Mouse (Mus musculus) kidney, adult 18-20 months (tissue): ENCODE data around the gene Abr.
A peak's percentile ranks its signal among the peaks of the same experiment; 100 is the strongest.

Source experiments
- DNase-seq: peaks from one replicate; pipeline ENCODE4 v3.0.0; 2021

The Abr gene

GRCm38 (mm10) chr11:76489407-76489806 lies 132.7 kb downstream of the Abr start:
- DNase-seq: peak; percentile 21

GRCm38 (mm10) chr11:76487024-76487423 lies 135.1 kb downstream of the Abr start:
- no peak for DNase-seq

- DNase-seq: no peak
Measured at GRCm38 (mm10) chr11:76484033-76484432, 138.1 kb downstream of the Abr start.

GRCm38 (mm10) chr11:76483171-76483727 lies 138.9 kb downstream of the Abr start:
- no peak for DNase-seq

- DNase-seq: no peak
Measured at GRCm38 (mm10) chr11:76482697-76483096, 139.4 kb downstream of the Abr start.

GRCm38 (mm10) chr11:76482183-76482582 lies 139.9 kb downstream of the Abr start:
- DNase-seq: no peak

- DNase-seq: peak; percentile 13
Measured at GRCm38 (mm10) chr11:76479729-76480128, 142.4 kb downstream of the Abr start.

GRCm38 (mm10) chr11:76478676-76479655 lies 143.1 kb downstream of the Abr start:
- peak; percentile 56 for DNase-seq

GRCm38 (mm10) chr11:76477095-76477525 lies 145.0 kb downstream of the Abr start:
- peak; percentile 55 for DNase-seq

- DNase-seq: no peak
Measured at GRCm38 (mm10) chr11:76476376-76477094, 145.6 kb downstream of the Abr start.

- DNase-seq: no peak
Measured at GRCm38 (mm10) chr11:76472617-76473016, 149.5 kb downstream of the Abr start.

GRCm38 (mm10) chr11:76469311-76469998 lies 152.7 kb downstream of the Abr start:
- DNase-seq: no peak

GRCm38 (mm10) chr11:76468347-76468746 lies 153.8 kb downstream of the Abr start:
- no peak for DNase-seq

GRCm38 (mm10) chr11:76467487-76468005 lies 154.6 kb downstream of the Abr start:
- no peak for DNase-seq

- DNase-seq: no peak
Measured at GRCm38 (mm10) chr11:76467073-76467472, 155.0 kb downstream of the Abr start.

GRCm38 (mm10) chr11:76465879-76466278 lies 156.2 kb downstream of the Abr start:
- no peak for DNase-seq

- DNase-seq: no peak
Measured at GRCm38 (mm10) chr11:76461696-76462095, 160.4 kb downstream of the Abr start.

GRCm38 (mm10) chr11:76461201-76461600 lies 160.9 kb downstream of the Abr start:
- DNase-seq: no peak

- DNase-seq: no peak
Measured at GRCm38 (mm10) chr11:76459489-76459888, 162.6 kb downstream of the Abr start.

- no peak for DNase-seq
Measured at GRCm38 (mm10) chr11:76458730-76459129, 163.4 kb downstream of the Abr start.

GRCm38 (mm10) chr11:76456897-76457296 lies 165.2 kb downstream of the Abr start:
- DNase-seq: no peak

- peak; percentile 91 for DNase-seq
Measured at GRCm38 (mm10) chr11:76456233-76456632, 165.9 kb downstream of the Abr start.

GRCm38 (mm10) chr11:76454492-76454891 lies 167.6 kb downstream of the Abr start:
- peak; percentile 72 for DNase-seq
